Mouse (Mus musculus) embryonic fibroblast, embryonic 13.5 days (primary cell): Measurements from ENCODE around the gene Tjp3.

Source experiments
- CTCF ChIP-seq: IDR thresholded peaks from 2 replicates; pipeline ENCODE4 v1.5.1; 2011; ENCODE audit warnings: mild to moderate bottlenecking, control low read depth, low read length, moderate library complexity, borderline replicate concordance; ENCODE audit not compliant: insufficient read depth
- POLR2A ChIP-seq: IDR thresholded peaks from 2 replicates; pipeline ENCODE4 v1.6.1; 2011; ENCODE audit warnings: low read depth, mild to moderate bottlenecking, control low read depth, low read length, moderate library complexity

GRCm38 (mm10) chr10:81306173-81306668, 14.8 kb upstream of the Tjp3 start:
- TF ChIP-seq POLR2A: no peak
- TF ChIP-seq CTCF: no peak
